Mouse (Mus musculus) ovary, adult 18-20 months (tissue): ENCODE data around the gene Appbp2.

Experiments used
- DNase-seq: peaks from one replicate; pipeline ENCODE4 v3.0.0; 2022; ENCODE audit warnings: low spot score, mixed read lengths

The Appbp2 gene

DNA sequence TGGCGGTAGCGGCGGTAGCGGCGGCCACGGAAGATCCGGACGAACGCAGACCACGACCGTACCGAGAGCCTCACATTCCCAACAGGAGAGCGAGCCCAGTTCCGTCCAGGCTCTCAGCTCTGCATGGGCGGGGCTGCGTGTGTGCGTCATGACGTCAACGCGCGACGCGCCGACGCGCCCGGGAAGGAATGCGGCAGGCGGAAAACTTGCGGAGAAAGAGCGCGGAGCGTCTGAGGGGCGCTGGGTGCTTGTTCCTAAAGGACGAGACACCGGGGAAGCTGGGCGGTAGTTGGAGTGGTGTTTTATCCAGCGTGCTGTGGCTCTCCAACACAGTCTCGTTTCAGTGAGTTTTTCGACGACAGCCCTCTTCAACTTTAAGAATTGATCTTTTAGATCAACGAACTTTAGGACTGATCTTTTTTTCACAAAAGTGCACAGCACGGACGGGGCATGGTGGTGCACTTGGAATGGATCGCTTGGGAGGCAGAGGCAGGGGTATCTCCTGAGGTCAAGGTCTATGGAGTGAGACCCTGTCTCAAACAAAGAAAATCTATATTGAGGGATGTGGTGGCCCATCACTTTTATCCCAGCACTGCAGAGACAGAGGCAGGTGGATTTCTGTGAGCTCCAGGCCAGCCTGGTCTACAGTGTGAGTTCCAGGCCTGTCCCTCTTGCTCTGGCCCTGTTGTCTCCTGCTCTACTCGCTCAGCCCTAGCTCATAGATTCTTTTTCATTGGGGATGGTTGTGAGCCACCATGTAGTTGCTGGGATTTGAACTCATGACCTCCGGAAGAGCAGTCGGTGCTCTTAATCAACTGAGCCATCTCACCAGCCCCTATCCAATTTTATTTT is at the start of gene Appbp2:
TSS of gene Appbp2 (minus strand) at position 141 of the 852 bp plus-strand sequence.
- peak; percentile 87 for DNase-seq

DNA sequence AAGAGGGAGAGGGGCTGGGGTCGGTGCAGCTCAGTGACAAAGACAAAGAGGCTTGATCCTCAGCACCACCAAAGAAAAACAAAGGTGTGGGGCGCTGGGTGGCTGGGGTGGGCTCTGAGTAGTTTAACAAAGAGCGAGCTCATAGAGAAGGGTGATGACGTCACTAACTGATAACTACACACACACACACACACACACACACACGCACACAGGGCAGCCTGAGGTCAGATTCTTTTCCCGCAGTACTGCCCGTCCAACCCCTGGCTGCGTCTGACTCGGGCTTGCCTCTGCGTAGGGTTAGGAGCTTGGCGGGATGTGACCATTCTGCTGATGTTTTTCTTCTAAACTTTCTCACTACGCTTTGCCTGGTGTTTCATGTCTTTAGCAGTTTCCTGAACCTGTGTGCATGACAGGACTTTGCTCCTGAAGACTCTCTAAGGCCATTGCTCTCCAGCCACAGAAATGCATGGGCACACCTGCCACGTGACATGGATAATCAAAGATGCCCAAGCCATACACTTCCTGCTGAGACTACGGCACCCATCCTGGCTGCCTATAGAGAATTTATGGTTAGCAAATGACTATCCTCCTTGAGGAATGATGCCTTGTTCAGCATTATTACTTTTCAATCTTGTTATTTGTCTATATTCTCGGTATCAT is 46.4 kb upstream of the Appbp2 start:
- DNase-seq, result no peak

DNA sequence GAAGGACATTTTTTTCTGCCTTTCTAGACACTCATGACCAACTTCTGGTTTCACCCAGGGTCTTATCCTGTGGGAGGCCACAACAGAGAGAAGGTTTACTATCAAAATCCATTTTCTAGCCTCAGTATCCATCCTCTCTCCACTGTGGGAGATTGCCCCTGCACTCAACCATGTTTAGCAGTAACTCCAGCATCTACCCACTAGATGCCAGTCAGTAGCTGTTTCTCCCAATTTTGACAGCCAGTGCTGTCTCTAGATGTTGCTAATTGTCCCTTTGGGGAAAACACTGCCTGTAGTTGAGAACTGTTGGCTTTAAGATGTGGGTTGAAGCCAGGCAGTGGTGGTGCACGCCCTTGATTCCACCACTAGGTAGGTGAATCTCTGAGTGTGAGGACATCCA is 43.2 kb upstream of the Appbp2 start:
- no peak for DNase-seq

DNA sequence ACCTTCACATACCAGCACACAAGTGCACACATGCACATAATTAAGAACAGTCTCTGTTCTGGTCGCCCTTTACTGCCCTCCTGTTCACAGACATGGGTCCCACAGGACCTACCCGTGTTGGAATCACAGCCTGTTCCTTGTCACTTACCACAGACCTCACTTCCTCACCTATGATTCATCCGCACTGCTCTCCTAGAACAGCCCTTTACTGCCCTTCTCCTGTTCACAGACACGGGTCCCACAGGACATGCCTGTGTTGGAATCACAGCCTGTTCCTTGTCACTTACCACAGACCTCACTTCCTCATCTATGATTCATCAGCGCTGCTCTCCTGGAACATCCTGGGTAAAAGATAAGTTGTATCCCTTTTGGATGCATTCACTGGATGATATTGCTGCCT is 42.7 kb upstream of the Appbp2 start:
- no peak for DNase-seq

DNA sequence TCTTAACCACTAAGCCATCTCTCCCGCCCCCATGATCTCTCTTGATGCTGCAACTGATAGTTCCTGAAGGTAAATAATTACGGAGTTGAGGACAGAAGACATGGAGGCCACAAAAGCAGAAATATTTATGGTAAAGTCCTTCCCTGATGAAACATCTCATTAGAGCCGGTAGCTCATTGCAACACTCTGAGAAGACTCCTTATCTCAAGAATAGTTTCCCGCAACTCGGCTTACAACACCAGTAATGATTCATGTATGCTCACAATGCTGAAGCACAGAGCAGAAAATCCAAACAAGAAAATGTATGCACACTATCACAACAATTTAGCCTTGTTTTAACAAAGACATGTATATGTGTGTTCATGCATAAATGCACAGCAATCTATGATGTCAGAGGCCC is 40.2 kb upstream of the Appbp2 start:
- DNase-seq, result no peak

DNA sequence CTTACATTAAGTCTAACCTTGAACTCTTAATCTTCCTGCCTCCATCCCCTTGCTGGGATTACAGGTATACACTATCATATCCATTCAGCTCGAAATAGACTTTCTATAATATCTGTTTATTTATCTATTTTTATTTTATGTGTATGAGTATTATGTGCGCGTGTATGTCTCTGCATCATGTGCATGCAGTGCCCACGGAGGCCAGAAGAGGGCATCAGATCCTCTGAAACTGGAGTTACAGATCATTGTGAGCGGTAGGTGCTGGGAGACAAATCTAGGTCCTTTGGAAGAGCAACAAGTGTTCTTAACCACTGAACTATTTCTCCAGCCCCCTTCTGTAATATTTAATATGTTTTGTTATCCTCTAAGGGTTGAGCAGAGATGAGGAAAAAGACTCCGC is 38.4 kb upstream of the Appbp2 start:
- no peak for DNase-seq

DNA sequence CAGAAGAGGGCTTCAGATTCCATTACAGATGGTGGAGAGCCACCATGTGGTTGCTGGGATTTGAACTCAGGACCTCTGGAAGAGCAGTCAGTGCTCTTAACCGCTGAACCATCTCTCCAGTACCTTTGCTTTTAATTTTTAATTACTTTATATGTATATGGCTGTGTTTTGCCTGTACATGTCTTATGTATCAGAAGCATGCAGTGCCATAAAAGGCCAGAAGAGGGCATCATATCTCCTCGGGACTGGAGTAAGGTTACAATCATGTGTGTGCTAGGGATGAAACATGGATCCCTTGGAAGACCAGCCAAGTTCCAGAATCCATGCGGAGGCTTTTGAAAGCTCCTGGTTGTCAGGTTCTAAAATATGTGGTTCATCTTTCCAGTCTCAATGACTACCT is 35.7 kb upstream of the Appbp2 start:
- DNase-seq, result no peak

DNA sequence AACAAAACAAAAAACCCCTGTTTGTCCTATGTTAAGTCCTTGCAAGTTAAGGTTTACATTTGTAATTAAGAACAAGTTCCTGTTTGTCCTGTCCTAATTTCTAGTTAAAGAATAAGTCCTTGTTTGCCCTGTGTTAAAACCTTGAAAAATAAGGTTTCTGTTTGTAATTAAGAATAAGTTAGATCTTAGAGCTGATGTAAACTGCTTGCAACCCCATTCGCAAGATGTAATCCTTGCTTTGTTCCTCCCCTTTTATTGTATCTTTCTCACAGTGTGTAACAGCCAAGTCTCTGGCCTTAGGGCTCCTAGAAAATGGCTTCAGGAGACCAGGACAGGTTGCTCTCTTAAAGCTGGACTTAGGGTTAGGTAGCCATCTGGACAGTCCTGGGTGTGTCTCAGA is 32.5 kb upstream of the Appbp2 start:
- no peak for DNase-seq

DNA sequence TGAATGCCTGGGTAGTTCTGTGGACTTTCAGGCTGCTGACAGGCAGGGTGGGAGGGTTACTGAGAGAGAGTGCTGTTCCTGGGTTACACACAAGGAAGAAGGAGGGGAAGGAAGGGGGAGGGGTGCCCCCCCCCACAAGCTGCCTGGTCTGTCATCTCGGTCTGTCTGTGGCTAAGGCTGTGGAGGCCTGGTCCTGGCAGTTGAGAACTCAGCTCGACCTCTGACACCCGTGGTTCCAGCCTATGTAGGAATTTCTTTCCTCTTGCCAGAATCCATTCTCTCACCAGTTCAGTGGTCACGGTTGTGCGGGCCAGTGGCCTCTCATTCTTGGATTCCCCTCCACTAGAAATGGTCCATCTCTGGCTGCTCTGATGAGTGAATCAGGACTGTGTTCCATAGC is 29.7 kb upstream of the Appbp2 start:
- DNase-seq, result no peak

DNA sequence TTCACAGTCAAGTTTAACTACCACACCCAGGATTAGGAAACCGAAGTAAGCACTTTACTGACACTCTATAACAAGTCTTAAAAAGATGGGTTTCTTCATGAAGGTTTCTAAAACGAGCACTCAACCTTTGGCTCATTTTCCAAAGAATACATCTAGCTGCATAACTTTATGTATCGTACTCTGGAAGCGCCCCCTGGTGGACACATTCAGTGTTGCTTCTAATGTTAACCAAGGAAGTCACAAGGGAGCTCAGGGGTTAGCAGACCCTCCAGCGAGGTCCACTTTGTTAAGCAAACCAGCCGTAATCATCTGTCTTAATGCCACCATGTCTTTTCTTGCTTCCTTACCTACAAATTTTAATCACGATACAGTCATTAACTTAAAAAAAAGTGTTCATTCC is 26.3 kb upstream of the Appbp2 start:
- DNase-seq, result peak; percentile 36

DNA sequence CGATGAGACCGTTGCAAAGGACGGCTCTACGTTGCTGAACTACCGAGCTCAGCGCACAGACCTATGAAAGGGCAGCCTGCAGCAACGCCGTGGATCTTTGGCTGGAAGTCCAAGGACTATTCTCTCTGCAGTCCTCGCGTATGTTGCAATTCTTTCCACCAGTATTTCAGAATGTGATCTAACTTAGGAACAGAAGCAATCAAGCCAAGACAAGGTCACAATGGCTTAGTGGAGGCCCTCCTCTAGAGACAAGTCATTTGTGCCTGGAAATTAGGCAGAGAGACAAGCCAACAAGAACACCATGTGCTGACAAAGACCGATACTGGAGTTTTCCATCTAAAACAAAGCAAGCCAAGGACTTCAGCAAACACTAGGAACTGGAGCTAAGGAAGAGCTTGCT is 24.0 kb upstream of the Appbp2 start:
- DNase-seq, result peak; percentile 76

DNA sequence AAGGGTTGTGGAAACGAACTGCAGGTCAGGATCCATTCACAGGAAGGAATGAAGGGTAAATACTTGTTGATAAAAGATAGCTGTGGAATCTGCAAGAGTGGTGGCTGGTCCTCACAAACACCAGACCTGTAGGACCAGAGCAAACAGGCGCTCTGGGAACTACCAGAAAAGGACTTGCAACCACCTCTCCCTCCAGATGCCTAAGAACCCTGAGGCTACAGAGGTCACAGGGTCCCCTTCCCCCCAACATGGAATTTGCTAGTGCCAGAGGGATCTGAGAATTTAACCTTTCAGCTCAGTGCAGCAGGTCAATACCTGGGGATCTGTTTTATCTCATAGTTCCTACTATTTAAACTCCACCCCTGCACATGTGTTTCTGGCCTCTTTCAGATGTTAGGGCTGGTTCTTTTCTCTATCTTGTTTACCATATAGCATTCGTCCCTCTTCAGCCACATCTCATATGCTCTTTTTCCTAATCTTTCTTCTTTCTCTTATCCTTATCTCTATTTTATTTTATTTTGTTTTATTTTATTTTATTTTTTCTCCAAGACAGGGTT is 20.6 kb upstream of the Appbp2 start:
- DNase-seq, result no peak

DNA sequence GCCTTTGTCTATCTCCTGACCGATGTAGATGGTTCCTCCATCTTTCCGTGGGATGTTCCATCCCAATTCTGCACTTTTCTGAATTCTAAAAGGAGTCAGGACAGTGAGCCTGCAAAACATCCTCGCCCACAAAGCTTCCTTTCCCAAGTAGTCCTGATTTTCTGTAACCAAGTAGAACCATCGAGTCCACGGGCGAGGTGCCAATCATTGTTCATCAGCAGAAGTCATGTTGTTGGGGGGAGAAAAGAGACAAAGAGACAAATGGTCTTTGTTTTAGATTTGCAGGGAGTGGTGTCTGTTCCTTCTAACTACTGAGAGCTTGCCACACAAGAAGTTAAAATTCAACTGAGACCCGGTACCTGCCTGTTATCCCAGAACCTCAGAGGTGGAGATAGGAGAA is 18.7 kb upstream of the Appbp2 start:
- no peak for DNase-seq

DNA sequence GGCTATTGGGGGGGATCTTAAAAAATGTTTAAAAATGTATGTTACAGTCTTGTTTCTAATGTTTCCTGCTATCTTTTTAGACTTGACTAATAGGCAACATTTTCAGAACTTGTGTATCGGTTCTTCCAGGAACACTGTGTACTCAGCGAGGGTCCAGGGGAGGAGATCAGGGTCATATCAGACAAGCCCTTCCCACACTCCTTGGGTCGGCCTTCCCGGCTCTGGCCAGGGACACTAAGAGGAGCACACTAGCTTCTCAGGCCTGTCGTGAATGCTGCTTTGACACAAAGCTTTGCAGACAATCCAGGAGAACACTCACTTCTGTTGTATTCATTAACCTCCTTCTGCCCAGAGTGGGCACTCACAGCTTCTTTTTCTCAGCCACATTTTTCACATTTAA is 18.1 kb upstream of the Appbp2 start:
- peak; percentile 74 for DNase-seq

DNA sequence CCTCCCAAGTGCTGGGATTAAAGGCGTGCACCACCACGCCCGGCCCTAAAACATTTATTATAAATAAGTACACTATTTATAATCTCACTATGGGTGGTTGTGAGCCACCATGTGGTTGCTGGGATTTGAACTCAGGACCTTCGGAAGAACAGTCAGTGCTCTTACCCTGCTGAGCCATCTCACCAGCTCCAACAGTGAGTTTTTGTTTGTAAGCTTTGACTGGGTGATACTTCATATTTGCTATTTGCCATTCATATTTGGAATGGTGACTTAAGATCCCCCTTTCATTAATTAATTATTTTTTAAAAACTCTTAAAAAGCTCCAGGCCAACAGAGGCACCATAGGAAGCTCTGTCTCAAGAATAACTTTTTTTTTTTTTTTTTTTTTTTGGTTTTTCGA is 17.0 kb upstream of the Appbp2 start:
- DNase-seq, result no peak

DNA sequence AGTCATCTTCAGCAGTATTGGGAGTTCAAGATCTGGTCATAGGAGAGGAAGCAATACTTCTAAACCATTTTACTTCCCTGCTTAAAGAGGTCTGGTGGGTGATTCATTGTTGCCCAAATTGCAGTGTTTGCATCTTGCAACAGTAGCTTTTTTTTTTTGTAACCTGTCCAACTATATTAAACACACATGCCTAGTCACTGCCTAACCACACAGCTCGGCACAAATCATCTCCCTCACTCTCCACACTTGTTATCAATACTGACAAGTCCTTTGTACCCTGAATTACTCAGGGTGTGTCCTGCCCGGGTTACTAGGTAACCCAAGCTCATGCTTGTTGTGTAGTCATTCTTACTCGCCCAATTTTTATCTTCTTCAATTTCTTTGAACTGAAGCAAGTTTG is 15.5 kb upstream of the Appbp2 start:
- DNase-seq, result no peak

DNA sequence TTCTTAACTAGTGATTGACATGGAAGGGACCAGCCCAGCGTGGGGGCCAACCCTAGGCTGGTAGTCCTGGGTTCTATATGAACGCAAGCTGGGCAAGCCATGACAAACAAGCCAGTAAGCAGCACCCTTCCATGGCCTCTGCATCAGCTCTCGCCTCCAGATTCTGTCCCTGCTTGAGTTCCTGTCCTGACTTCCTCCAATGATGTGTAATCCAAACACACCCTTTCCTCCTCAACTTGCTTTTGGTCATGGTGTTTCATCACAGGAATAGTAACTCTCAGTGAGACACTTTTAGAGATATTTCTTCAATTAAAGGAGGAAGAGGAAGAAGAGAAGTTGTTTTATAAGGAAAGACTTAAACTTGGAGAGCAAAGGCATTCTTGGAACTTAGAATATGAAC is 14.4 kb upstream of the Appbp2 start:
- no peak for DNase-seq

DNA sequence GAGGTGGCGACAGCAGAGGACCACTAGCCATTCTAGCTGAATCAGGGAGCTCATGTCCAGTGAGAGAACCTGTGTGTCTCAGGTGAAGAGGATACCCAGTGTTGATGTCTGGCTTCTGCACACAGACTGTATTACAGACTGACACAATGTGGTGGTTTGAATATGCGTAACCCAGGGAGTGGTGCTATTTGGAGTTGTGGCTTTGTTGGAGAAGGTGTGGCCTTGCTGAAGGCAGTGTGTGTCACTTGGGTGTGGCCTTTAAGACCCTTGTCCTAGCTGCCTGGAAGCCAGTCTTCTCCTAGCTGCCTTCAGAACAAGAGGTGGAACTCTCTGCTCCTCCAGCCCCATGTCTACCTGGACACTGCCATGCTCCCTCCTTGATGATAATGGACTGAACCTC is 13.2 kb upstream of the Appbp2 start:
- DNase-seq, result no peak

DNA sequence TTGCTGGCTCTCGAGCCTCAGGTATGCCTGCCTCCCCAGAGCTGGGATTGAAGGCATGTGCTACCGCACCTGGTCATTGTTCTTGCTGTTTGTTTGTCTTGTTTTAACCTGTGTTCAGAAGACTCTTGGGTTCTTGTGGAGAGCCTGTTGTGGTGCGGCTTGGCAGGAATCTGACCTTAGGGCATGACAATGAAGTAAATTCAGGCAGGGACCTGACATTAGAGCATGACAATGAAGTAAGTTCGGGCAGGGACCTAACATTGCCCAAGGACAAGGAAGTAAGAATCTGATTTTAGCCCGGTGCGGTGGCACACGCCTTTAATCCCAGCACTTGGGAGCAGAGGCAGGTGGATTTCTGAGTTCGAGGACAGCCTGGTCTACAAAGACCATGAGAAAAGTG is 6.3 kb upstream of the Appbp2 start:
- DNase-seq, result no peak

DNA sequence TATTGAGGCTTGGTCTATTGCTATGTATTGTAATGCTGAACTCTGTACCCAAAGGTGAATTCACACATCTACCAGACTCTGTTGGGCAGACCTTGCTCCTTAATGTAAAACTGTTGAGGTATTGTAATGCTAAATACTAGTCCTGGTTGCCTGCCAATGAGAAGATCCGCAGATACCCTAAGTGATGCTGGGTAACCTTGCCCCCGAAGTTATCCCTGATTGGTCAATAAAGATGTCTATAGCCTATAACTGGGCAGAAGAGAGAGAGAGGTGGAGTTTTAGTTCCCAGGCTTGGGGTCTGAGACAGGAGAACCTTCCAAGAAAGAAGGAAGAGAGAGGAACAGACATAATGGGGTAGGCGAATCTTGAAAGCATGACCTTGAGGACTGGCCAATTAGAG is 5.3 kb upstream of the Appbp2 start:
- no peak for DNase-seq

DNA sequence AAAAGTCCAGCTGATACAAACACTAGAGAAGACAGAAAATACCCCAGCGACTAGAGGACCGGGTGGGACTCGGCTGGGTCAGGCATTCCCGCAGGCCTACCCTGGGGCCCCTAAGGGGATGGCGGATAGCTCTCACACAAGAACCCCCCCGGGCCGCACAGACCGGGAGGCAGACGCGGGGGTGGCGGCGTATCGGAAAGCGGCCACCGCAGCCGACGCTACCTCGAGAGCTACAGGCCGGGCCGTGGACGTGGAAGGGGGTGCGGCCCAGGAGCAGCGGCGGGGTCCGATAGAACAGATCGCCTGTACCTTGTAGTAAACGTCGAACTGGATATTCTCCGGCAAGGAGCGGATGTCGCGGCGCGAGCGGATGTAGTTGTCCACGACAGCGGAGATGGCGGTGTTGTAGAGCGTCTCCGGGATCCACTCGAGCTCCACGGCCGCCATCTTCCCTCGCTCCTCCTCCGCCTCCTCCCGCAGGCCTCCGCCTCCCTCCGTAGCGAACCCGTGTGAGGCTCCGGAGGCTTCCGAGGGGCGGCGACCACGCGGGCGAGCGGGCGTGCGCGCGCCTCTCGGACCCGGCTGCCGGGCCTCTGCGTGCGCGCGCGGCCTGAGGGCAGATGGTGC is 454 bp downstream of the Appbp2 start:
- DNase-seq, result peak; percentile 77

DNA sequence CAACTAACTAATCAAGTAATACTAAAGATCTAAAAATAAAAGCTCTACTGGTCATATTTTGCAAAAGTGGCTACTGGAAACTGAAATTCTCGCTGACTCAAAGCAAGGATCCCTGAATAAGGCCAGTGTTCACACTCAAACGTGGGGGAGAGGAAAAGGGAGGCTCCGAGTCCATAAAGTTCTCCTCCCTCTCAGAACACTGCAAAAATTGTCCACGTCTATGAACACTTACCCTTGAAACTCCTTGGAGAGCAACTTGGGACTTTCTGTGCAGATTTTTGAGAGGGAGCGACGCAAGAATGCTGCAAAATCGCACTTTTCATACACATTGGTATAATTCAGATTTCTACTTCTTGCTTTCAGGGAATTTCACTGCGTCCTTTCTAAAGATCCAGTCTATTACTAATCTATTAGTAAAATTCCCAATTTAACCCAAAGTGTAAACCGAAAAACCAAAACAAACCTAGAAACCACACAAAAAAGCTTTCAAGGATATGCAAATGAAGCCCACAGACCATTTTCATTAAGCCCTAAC is 1.2 kb downstream of the Appbp2 start:
- DNase-seq, result no peak

DNA sequence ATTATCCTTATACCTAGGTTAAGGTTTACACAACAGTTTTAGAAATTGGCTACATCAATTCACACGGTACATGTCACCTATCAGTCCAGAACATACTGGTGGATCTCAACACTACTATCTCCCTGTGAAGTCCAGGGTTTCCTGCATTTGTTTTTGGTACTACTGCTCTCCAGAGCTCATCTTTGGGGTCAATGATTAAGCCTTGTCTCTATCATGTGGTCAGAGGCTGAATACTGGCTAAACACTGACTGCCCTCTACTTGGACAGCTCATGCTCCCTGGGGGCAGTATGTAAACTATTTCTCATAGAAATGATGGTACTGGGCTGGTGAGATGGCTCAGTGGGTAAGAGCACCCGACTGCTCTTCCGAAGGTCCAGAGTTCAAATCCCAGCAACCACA is 11.7 kb downstream of the Appbp2 start:
- DNase-seq, result no peak
